Mouse (Mus musculus) lung, embryonic 16.5 days (tissue): Measurements from ENCODE around the gene Odf3l2. TPM values are rescaled to one million over a fixed set of nuclear protein-coding genes. Genes with fewer than 3 reads are reported as not detected.

Source experiments
- ATAC-seq: fragments of 200-750 bp; cut with Nextera tagmentation; 2 replicates; pipeline ENCODE4 v1.8.0; 2017; ENCODE audit warnings: low read depth, mild to moderate bottlenecking, moderate library complexity
- H3K27ac ChIP-seq: fragments of 300-500 bp; sonication (generic); 2 replicates; pipeline ENCODE4 v1.5.1; 2014; ENCODE audit warnings: mild to moderate bottlenecking, control low read depth, low read length
- H3K27me3 ChIP-seq: fragments of 300-500 bp; sonication (generic); 2 replicates; pipeline ENCODE4 v1.6.1; 2014; ENCODE audit warnings: low read depth, low read length, mixed read lengths; ENCODE audit not compliant: control insufficient read depth, insufficient read depth
- H3K36me3 ChIP-seq: fragments of 300-500 bp; sonication (generic); 2 replicates; pipeline ENCODE4 v1.6.1; 2014; ENCODE audit warnings: low read length; ENCODE audit not compliant: control insufficient read depth, insufficient read depth
- H3K4me1 ChIP-seq: fragments of 300-500 bp; sonication (generic); replicated peaks from 2 replicates; pipeline ENCODE4 v1.6.1; 2014; ENCODE audit warnings: low read length, mixed read lengths; ENCODE audit not compliant: control insufficient read depth, insufficient read depth
- H3K4me2 ChIP-seq: fragments of 300-500 bp; sonication (generic); 2 replicates; pipeline ENCODE4 v1.6.1; 2014; ENCODE audit warnings: low read depth, low read length, control low read depth
- H3K4me3 ChIP-seq: fragments of 300-500 bp; sonication (generic); 2 replicates; pipeline ENCODE4 v1.5.1; 2014; ENCODE audit warnings: mild to moderate bottlenecking, low read length, control low read depth
- H3K9ac ChIP-seq: fragments of 300-500 bp; sonication (generic); 2 replicates; pipeline ENCODE4 v1.6.1; 2014; ENCODE audit warnings: low read length, control low read depth
- H3K9me3 ChIP-seq: fragments of 300-500 bp; sonication (generic); 2 replicates; pipeline ENCODE4 v1.6.1; 2016; ENCODE audit warnings: low read length; ENCODE audit not compliant: control insufficient read depth
- WGBS: fragments of 180-500 bp; shearing (Covaris S2); extraction: QIAGEN DNeasy Blood & Tissue Kit; methylation state at CpG from one replicate; pipeline ENCODE4 v1.1.7; 2014; 5-methylcytosine and 5-hydroxymethylcytosine counted together
- polyA plus RNA-seq: library from polyadenylated mRNA; unstranded; fragments of >200 nt; fragmentation: Nextera tagmentation; extraction: Ambion mirVana; gene quantifications from 2 replicates; pipeline ENCODE4 v1.2.1, GENCODE M21; 2015

Odf3l2 gene
- polyA plus RNA-seq, 1 experiment from 2014 or later: not detected

- Histone ChIP-seq H3K9me3 (no peaks in the 10 kb centered on the region), H3K4me3 (no peak overlapping the region), H3K9ac (no peak overlapping the region), H3K36me3 (no peaks in the 10 kb centered on the region), H3K4me1 (peaks cover 11% of the 10 kb centered on the region), H3K27ac (no peak overlapping the region), H3K27me3 (no peaks in the 10 kb centered on the region), H3K4me2 (no peak overlapping the region)
- WGBS: 87% methylated on average over 3 of the region's 3 CpGs
- ATAC-seq: no peak
Measured at GRCm38 (mm10) chr10:79673054-79673453, 27.5 kb upstream of the Odf3l2 start.

GRCm38 (mm10) chr10:79672088-79672455 lies 26.5 kb upstream of the Odf3l2 start:
- H3K4me1 ChIP-seq: peaks cover 11% of the 10 kb centered on the region
- WGBS: 51% methylated on average over 3 of the region's 3 CpGs
- no peak overlapping the region for H3K9ac ChIP-seq
- H3K9me3 ChIP-seq: no peaks in the 10 kb centered on the region
- no peak overlapping the region for H3K4me3 ChIP-seq
- H3K4me2 ChIP-seq: no peak overlapping the region
- ATAC-seq: no peak
- H3K36me3 ChIP-seq: no peaks in the 10 kb centered on the region
- H3K27ac ChIP-seq: no peak overlapping the region
- no peaks in the 10 kb centered on the region for H3K27me3 ChIP-seq

GRCm38 (mm10) chr10:79671396-79672087 lies 26.0 kb upstream of the Odf3l2 start:
- H3K36me3 ChIP-seq: no peaks in the 10 kb centered on the region
- 49% methylated on average over 6 of the region's 6 CpGs for WGBS
- no peak overlapping the region for H3K4me2 ChIP-seq
- H3K9ac ChIP-seq: 0 out of 2 replicates have a peak overlapping the region, but pooled peaks have one; percentile 9
- ATAC-seq: no peak
- H3K27ac ChIP-seq: no peak overlapping the region
- no peak overlapping the region for H3K4me3 ChIP-seq
- no peaks in the 10 kb centered on the region for H3K9me3 ChIP-seq
- H3K4me1 ChIP-seq: peaks cover 11% of the 10 kb centered on the region
- no peaks in the 10 kb centered on the region for H3K27me3 ChIP-seq

GRCm38 (mm10) chr10:79670071-79670888 lies 24.7 kb upstream of the Odf3l2 start:
- H3K9me3 ChIP-seq: no peaks in the 10 kb centered on the region
- H3K27me3 ChIP-seq: no peaks in the 10 kb centered on the region
- WGBS: 31% methylated on average over 15 of the region's 15 CpGs
- peak overlapping the region; percentile 88 for H3K4me2 ChIP-seq
- peak overlapping the region; percentile 69 for H3K4me3 ChIP-seq
- ATAC-seq: peak; percentile 8; the same call in 1 of the 2 replicates
- no peaks in the 10 kb centered on the region for H3K36me3 ChIP-seq
- H3K4me1 ChIP-seq: peaks cover 11% of the 10 kb centered on the region
- H3K9ac ChIP-seq: peak overlapping the region; percentile 79
- no peak overlapping the region for H3K27ac ChIP-seq

- Histone ChIP-seq H3K4me3 (peak overlapping the region; percentile 69), H3K27ac (peak overlapping the region; percentile 72)
- peak; percentile 56 for ATAC-seq
Measured at GRCm38 (mm10) chr10:79669576-79670057, 24.1 kb upstream of the Odf3l2 start.

GRCm38 (mm10) chr10:79668771-79669575 lies 23.4 kb upstream of the Odf3l2 start, which contains the start of gene Tpgs1:
TSS of gene Tpgs1 (plus strand) at chr10:79669369.
- Histone ChIP-seq H3K9me3 (no peaks in the 10 kb centered on the region), H3K36me3 (no peaks in the 10 kb centered on the region), H3K9ac (peak within 1 kb of the TSS; percentile 79), H3K4me3 (peak within 1 kb of the TSS; percentile 69), H3K4me2 (peak within 1 kb of the TSS; percentile 88), H3K27me3 (no peaks in the 10 kb centered on the region), H3K27ac (peak within 1 kb of the TSS; percentile 72), H3K4me1 (peaks cover 13% of the 10 kb centered on the region)
- peak; percentile 84 for ATAC-seq
- under 1% methylated on average over 45 of the region's 45 CpGs for WGBS

More at GRCm38 (mm10) chr10:79669576-79670057, 24.1 kb upstream of the Odf3l2 start:
- H3K27me3 ChIP-seq: no peaks in the 10 kb centered on the region
- 1% methylated on average over 47 of the region's 47 CpGs for WGBS
- H3K9ac ChIP-seq: peak overlapping the region; percentile 79
- no peaks in the 10 kb centered on the region for H3K9me3 ChIP-seq
- H3K36me3 ChIP-seq: no peaks in the 10 kb centered on the region
- H3K4me1 ChIP-seq: peaks cover 11% of the 10 kb centered on the region
- H3K4me2 ChIP-seq: peak overlapping the region; percentile 88

GRCm38 (mm10) chr10:79668076-79668475 lies 22.5 kb upstream of the Odf3l2 start:
- no peak for ATAC-seq
- Histone ChIP-seq H3K36me3 (no peaks in the 10 kb centered on the region), H3K4me2 (no peak overlapping the region), H3K9ac (no peak overlapping the region), H3K9me3 (no peaks in the 10 kb centered on the region), H3K4me1 (peaks cover 13% of the 10 kb centered on the region), H3K27me3 (no peaks in the 10 kb centered on the region), H3K27ac (no peak overlapping the region), H3K4me3 (no peak overlapping the region)
- 78% methylated on average over 5 of the region's 5 CpGs for WGBS

- no peak overlapping the region for H3K4me3 ChIP-seq
- no peaks in the 10 kb centered on the region for H3K36me3 ChIP-seq
- H3K27me3 ChIP-seq: no peaks in the 10 kb centered on the region
- no peak for ATAC-seq
- WGBS: 66% methylated on average over 9 of the region's 9 CpGs
- peaks cover 13% of the 10 kb centered on the region for H3K4me1 ChIP-seq
- H3K9me3 ChIP-seq: no peaks in the 10 kb centered on the region
- H3K4me2 ChIP-seq: no peak overlapping the region
- no peak overlapping the region for H3K9ac ChIP-seq
- H3K27ac ChIP-seq: no peak overlapping the region
Measured at GRCm38 (mm10) chr10:79666493-79666892, 21.0 kb upstream of the Odf3l2 start.
